Mouse (Mus musculus): Measurements from ENCODE around the gene Cbr2.

GRCm38 (mm10) chr11:120715131-120715530 lies 16.8 kb downstream of the Cbr2 start:
- TF ChIP-seq CTCF (IDR thresholded peaks at IDR 0.05; ENCODE audit: control insufficient read depth, insufficient read depth, insufficient read length), result no peak
- no peak for TF ChIP-seq CEBPB (IDR thresholded peaks at IDR 0.05; ENCODE audit: low read depth)

Measured in C2C12 (cell line).